Mouse (Mus musculus): ENCODE results near the gene Fam166b. TPM values are rescaled to one million over a fixed set of nuclear protein-coding genes. Genes with fewer than 3 reads are reported as not detected.

Gene Fam166b
- polyA plus RNA-seq, 1 experiment: 0.55 TPM

- Histone ChIP-seq H3K4me1 (peaks cover 4% of the 10 kb centered on the region; the same call in 1 of the 2 replicates), H3K27me3 (replicated peaks) (peaks cover 43% of the 10 kb centered on the region), H3K9me3 (no peaks in the 10 kb centered on the region), H3K36me3 (replicated peaks; ENCODE audit: low read length) (peaks cover 48% of the 10 kb centered on the region), H3K4me3 (replicated peaks) (no peak overlapping the region)
- TF ChIP-seq GATA1 (IDR thresholded peaks at IDR 0.05; ENCODE audit: borderline replicate concordance, low read length): no peak
- TF ChIP-seq FLI1 (IDR thresholded peaks at IDR 0.05; ENCODE audit: low read length): no peak
Observed at GRCm38 (mm10) chr4:43399391-43400131, 29.4 kb downstream of the Fam166b start.

- TF ChIP-seq GATA1 (IDR thresholded peaks at IDR 0.05; ENCODE audit: borderline replicate concordance, low read length) (no peak), FLI1 (IDR thresholded peaks at IDR 0.05; ENCODE audit: low read length) (no peak)
- Histone ChIP-seq H3K36me3 (replicated peaks; ENCODE audit: low read length) (peaks cover 45% of the 10 kb centered on the region), H3K9me3 (no peaks in the 10 kb centered on the region), H3K4me3 (replicated peaks) (no peak overlapping the region), H3K4me1 (peaks cover 3% of the 10 kb centered on the region; the same call in 1 of the 2 replicates), H3K27me3 (replicated peaks) (peaks cover 44% of the 10 kb centered on the region)
Observed at GRCm38 (mm10) chr4:43398829-43399331, 30.1 kb downstream of the Fam166b start.

DNA sequence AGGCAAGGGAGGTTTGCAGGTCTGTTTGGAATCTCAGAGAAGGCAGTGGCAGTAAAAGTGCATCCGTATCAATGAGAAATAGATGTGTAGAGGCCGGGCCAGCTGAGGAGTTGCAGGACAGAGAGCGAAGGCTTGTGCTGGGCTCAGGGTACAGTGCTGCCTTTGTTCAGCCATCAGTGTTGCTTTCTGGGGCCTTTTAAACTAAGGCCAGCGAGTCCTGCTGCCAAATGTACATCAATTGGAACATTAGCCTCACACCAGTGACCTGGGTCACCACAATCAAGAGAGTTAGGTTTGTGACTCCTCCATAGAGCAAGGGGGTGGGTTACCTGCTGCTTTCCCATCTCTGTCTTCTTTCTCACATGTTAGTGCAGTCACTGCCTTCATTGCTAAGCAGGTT, 30.9 kb downstream of the Fam166b start:
- no peak overlapping the region for H3K4me3 ChIP-seq (replicated peaks)
- peaks cover 3% of the 10 kb centered on the region; the same call in 1 of the 2 replicates for H3K4me1 ChIP-seq
- H3K36me3 ChIP-seq (replicated peaks; ENCODE audit: low read length): peaks cover 45% of the 10 kb centered on the region
- H3K9me3 ChIP-seq: no peaks in the 10 kb centered on the region
- TF ChIP-seq GATA1 (IDR thresholded peaks at IDR 0.05; ENCODE audit: borderline replicate concordance, low read length) (no peak), FLI1 (IDR thresholded peaks at IDR 0.05; ENCODE audit: low read length) (no peak)
- peaks cover 39% of the 10 kb centered on the region for H3K27me3 ChIP-seq (replicated peaks)

- Histone ChIP-seq H3K9me3 (no peaks in the 10 kb centered on the region), H3K4me1 (peaks cover 3% of the 10 kb centered on the region; the same call in 1 of the 2 replicates), H3K4me3 (replicated peaks) (no peak overlapping the region), H3K36me3 (replicated peaks; ENCODE audit: low read length) (peaks cover 43% of the 10 kb centered on the region), H3K27me3 (replicated peaks) (peaks cover 30% of the 10 kb centered on the region)
- TF ChIP-seq GATA1 (IDR thresholded peaks at IDR 0.05; ENCODE audit: borderline replicate concordance, low read length) (no peak), FLI1 (IDR thresholded peaks at IDR 0.05; ENCODE audit: low read length) (no peak)
Observed at GRCm38 (mm10) chr4:43396381-43396780, 32.6 kb downstream of the Fam166b start.

DNA sequence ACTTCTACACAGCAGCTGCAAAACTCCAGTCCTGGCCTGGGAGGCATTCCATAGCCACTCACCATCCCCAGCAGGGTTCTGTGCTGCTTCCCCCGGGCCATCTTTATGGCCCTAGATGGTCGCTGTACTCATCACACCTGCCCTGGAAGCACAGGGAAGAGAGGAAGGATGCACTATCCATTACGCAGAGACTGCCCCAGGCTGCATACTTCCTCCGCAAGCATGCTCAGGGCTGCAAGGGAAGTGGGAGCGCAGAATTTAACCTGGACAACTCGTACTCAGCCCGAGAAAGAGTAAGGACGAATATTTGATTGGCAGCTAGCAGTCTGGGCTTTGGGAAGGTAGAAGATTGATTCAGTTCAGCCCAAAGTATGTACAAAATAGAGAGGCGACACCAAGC, 33.1 kb downstream of the Fam166b start:
- TF ChIP-seq FLI1 (IDR thresholded peaks at IDR 0.05; ENCODE audit: low read length) (no peak), GATA1 (IDR thresholded peaks at IDR 0.05; ENCODE audit: borderline replicate concordance, low read length) (no peak)
- Histone ChIP-seq H3K36me3 (replicated peaks; ENCODE audit: low read length) (peaks cover 39% of the 10 kb centered on the region), H3K4me1 (peaks cover 3% of the 10 kb centered on the region; the same call in 1 of the 2 replicates), H3K4me3 (replicated peaks) (no peak overlapping the region), H3K27me3 (replicated peaks) (peaks cover 25% of the 10 kb centered on the region), H3K9me3 (no peaks in the 10 kb centered on the region)

GRCm38 (mm10) chr4:43395147-43395546, 33.8 kb downstream of the Fam166b start:
- TF ChIP-seq GATA1 (IDR thresholded peaks at IDR 0.05; ENCODE audit: borderline replicate concordance, low read length) (no peak), FLI1 (IDR thresholded peaks at IDR 0.05; ENCODE audit: low read length) (no peak)
- Histone ChIP-seq H3K36me3 (replicated peaks; ENCODE audit: low read length) (peaks cover 35% of the 10 kb centered on the region), H3K4me1 (peaks cover 5% of the 10 kb centered on the region; the same call in 1 of the 2 replicates), H3K4me3 (replicated peaks) (no peak overlapping the region), H3K27me3 (replicated peaks) (peaks cover 22% of the 10 kb centered on the region), H3K9me3 (no peaks in the 10 kb centered on the region)

- H3K27me3 ChIP-seq (replicated peaks): peaks cover 17% of the 10 kb centered on the region
- TF ChIP-seq FLI1 (IDR thresholded peaks at IDR 0.05; ENCODE audit: low read length) (no peak), GATA1 (IDR thresholded peaks at IDR 0.05; ENCODE audit: borderline replicate concordance, low read length) (no peak)
- no peak overlapping the region for H3K4me3 ChIP-seq (replicated peaks)
- H3K4me1 ChIP-seq: peaks cover 12% of the 10 kb centered on the region; the same call in 1 of the 2 replicates
- H3K36me3 ChIP-seq (replicated peaks; ENCODE audit: low read length): peaks cover 35% of the 10 kb centered on the region
- no peaks in the 10 kb centered on the region for H3K9me3 ChIP-seq
Observed at GRCm38 (mm10) chr4:43394345-43394891, 34.5 kb downstream of the Fam166b start.

DNA sequence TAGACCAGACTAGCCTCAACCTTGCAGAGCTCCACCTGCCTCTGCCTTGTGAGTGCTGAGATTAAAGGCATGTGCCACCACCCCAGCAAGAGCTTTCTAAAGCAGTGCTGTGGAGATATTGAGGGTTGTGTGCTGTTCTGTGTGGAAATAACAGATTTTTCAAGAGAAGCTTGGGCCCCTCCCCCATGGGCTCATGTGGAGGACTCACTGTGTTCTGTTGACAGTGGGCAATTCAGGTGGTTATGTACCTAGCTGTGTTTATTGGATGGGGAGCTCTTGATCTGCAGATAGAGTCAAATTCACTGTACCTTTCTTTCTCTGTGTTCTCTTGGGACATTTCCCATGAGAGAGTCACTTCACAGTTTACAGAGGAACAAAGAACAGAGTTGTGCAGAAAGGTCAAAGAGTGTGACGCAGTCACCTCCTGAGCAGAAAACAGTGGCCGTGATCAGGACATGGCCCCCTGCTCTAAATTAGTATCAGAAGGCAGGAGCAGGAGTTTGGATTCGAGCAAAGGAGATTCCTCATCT, 37.3 kb downstream of the Fam166b start:
- Histone ChIP-seq H3K9me3 (no peaks in the 10 kb centered on the region), H3K27me3 (replicated peaks) (peaks cover 11% of the 10 kb centered on the region), H3K4me3 (replicated peaks) (no peak overlapping the region), H3K4me1 (peaks cover 20% of the 10 kb centered on the region; the same call in 1 of the 2 replicates), H3K36me3 (replicated peaks; ENCODE audit: low read length) (peaks cover 31% of the 10 kb centered on the region)
- TF ChIP-seq GATA1 (IDR thresholded peaks at IDR 0.05; ENCODE audit: borderline replicate concordance, low read length) (no peak), FLI1 (IDR thresholded peaks at IDR 0.05; ENCODE audit: low read length) (no peak)

DNA sequence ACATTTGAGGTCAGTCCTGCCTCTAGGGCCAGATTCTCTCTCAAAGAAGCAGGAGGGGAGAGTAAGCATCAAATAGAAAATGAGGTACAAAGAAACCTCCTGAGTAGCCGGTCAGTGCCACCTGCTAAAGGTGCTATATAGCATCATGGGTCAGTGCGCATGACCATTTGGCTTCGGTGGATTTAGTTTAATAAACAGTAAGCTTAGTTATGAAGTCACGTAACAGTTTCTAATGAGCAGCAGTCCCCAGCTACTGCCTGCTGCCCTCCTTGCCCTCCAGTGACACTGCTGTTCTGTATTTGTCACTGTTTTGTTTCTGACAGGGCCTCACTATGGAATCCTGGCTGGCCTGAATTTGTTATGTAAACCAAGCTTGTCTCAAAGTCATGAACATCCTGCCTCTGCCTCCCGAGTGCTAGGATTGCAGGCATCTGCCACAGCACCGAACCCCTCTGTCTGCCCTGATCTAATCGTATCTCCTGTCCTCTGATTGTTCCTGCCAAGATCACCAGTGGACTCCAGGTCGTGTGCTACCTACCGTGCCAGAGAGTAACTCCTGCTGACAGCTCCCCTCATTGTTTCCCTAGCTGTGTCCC, 39.0 kb downstream of the Fam166b start:
- TF ChIP-seq GATA1 (IDR thresholded peaks at IDR 0.05; ENCODE audit: borderline replicate concordance, low read length): no peak
- no peak for TF ChIP-seq FLI1 (IDR thresholded peaks at IDR 0.05; ENCODE audit: low read length)
- Histone ChIP-seq H3K9me3 (no peaks in the 10 kb centered on the region), H3K36me3 (replicated peaks; ENCODE audit: low read length) (peaks cover 28% of the 10 kb centered on the region), H3K4me3 (replicated peaks) (peak overlapping the region; percentile 56), H3K4me1 (peaks cover 25% of the 10 kb centered on the region; the same call in 1 of the 2 replicates), H3K27me3 (replicated peaks) (peaks cover 8% of the 10 kb centered on the region)

Measured in megakaryocyte, embryonic 14.5 days (primary cell).